Mouse (Mus musculus) C2C12 (cell line): Measurements from ENCODE around the gene Paics. TPM values are rescaled to one million over a fixed set of nuclear protein-coding genes. Genes with fewer than 3 reads are reported as not detected.
"Not testable (repeated sequence)": the region's sequence is repeated elsewhere in the genome, so short reads cannot be mapped to it uniquely, and the experiment has no call there.

Experiments
- H3K27me3 ChIP-seq: one replicate; pipeline ENCODE4 v1.6.1; 2011; ENCODE audit not compliant: control insufficient read depth, insufficient read depth, insufficient read length
- H3K36me3 ChIP-seq: one replicate; pipeline ENCODE4 v1.6.1; 2011; ENCODE audit not compliant: control insufficient read depth, insufficient read depth
- H3K4me3 ChIP-seq: one replicate; pipeline ENCODE4 v1.5.1; 2011; ENCODE audit warnings: mild to moderate bottlenecking, control low read depth; ENCODE audit not compliant: poor library complexity, insufficient read depth, severe bottlenecking
- H3K79me2 ChIP-seq: one replicate; pipeline ENCODE4 v1.6.1; 2011; ENCODE audit not compliant: control insufficient read depth, insufficient read depth
- H3K79me3 ChIP-seq: one replicate; pipeline ENCODE4 v1.6.1; 2011; ENCODE audit warnings: low read depth, control low read depth
- H3ac ChIP-seq: one replicate; pipeline ENCODE3; 2011; ENCODE audit warnings: low read depth; ENCODE audit not compliant: control insufficient read depth, insufficient read length
- CEBPB ChIP-seq: IDR thresholded peaks from one replicate; pipeline ENCODE4 v1.6.1; 2011; ENCODE audit warnings: low read depth, mild to moderate bottlenecking, control low read depth, moderate library complexity
- CTCF ChIP-seq: IDR thresholded peaks from one replicate; pipeline ENCODE4 v1.5.1; 2011; ENCODE audit not compliant: control insufficient read depth, insufficient read depth, insufficient read length
- FOSL1 ChIP-seq: IDR thresholded peaks from one replicate; pipeline ENCODE4 v1.8.0; 2011; ENCODE audit warnings: mild to moderate bottlenecking, low read length; ENCODE audit not compliant: poor library complexity, insufficient read depth, severe bottlenecking
- MAX ChIP-seq: IDR thresholded peaks from one replicate; pipeline ENCODE4 v1.6.1; 2011; ENCODE audit warnings: mild to moderate bottlenecking, control low read depth
- MYOD1 ChIP-seq: IDR thresholded peaks from one replicate; pipeline ENCODE4 v1.6.1; 2011; ENCODE audit warnings: low read depth; ENCODE audit not compliant: control insufficient read depth, insufficient read length
- MYOG ChIP-seq: IDR thresholded peaks from one replicate; pipeline ENCODE4 v1.6.1; 2011; ENCODE audit not compliant: control insufficient read depth, insufficient read length; ENCODE audit errors: extremely low read depth
- USF1 ChIP-seq: IDR thresholded peaks from one replicate; pipeline ENCODE4 v1.6.1; 2011; ENCODE audit warnings: low read depth, mild to moderate bottlenecking, control low read depth, moderate library complexity
- polyA plus RNA-seq: library from polyadenylated mRNA; unstranded; fragments of >200 nt; fragmentation: generic; extraction: Trizol; gene quantifications from one replicate; pipeline ENCODE4 v1.2.1, GENCODE M21; 2012; ENCODE audit warnings: missing spikeins

The Paics gene
- polyA plus RNA-seq, 1 experiment: 115 TPM

GRCm38 (mm10) chr5:76969250-76969649, 18.1 kb downstream of the Paics start:
- Histone ChIP-seq H3ac (no peak overlapping the region), H3K36me3 (peaks cover 51% of the 10 kb centered on the region), H3K27me3 (no peaks in the 10 kb centered on the region), H3K4me3 (no peak overlapping the region), H3K79me3 (peaks cover 3% of the 10 kb centered on the region), H3K79me2 (peaks cover 8% of the 10 kb centered on the region)
- TF ChIP-seq FOSL1 (no peak), MAX (no peak), USF1 (no peak), CEBPB (no peak), MYOD1 (no peak), CTCF (no peak), MYOG (no peak)

- Histone ChIP-seq H3K79me3 (peaks cover 19% of the 10 kb centered on the region), H3K36me3 (peaks cover 36% of the 10 kb centered on the region), H3K79me2 (peaks cover 26% of the 10 kb centered on the region)
- H3ac ChIP-seq, H3K4me3 ChIP-seq, H3K27me3 ChIP-seq: not testable (repeated sequence)
Measured at GRCm38 (mm10) chr5:76971115-76971514, 20.0 kb downstream of the Paics start.

- TF ChIP-seq MYOG (no peak), CEBPB (no peak), MYOD1 (no peak), CTCF (no peak), MAX (no peak), FOSL1 (no peak), USF1 (no peak)
- peaks cover 34% of the 10 kb centered on the region for H3K79me3 ChIP-seq
- H3K27me3 ChIP-seq: no peaks in the 10 kb centered on the region
- peak overlapping the region; percentile 96 for H3K4me3 ChIP-seq
- H3ac ChIP-seq: no peak overlapping the region
- H3K36me3 ChIP-seq: peaks cover 35% of the 10 kb centered on the region
- H3K79me2 ChIP-seq: peaks cover 44% of the 10 kb centered on the region
Measured at GRCm38 (mm10) chr5:76973488-76973887, 22.4 kb downstream of the Paics start.

GRCm38 (mm10) chr5:76974207-76974553, 23.1 kb downstream of the Paics start:
- Histone ChIP-seq H3K27me3 (no peaks in the 10 kb centered on the region), H3K36me3 (peaks cover 33% of the 10 kb centered on the region), H3K79me3 (peaks cover 34% of the 10 kb centered on the region), H3ac (peak overlapping the region; percentile 59), H3K79me2 (peaks cover 44% of the 10 kb centered on the region), H3K4me3 (peak overlapping the region; percentile 96)
- TF ChIP-seq USF1: no peak
- TF ChIP-seq FOSL1: no peak
- TF ChIP-seq MAX: no peak
- no peak for TF ChIP-seq CEBPB
- TF ChIP-seq MYOD1: no peak
- no peak for TF ChIP-seq CTCF
- no peak for TF ChIP-seq MYOG

- peaks cover 44% of the 10 kb centered on the region for H3K79me2 ChIP-seq
- H3K79me3 ChIP-seq: peaks cover 34% of the 10 kb centered on the region
- peak; percentile 43 for TF ChIP-seq MAX
- no peak for TF ChIP-seq CTCF
- H3ac ChIP-seq: peak within 1 kb of the TSS; percentile 97
- H3K36me3 ChIP-seq: peaks cover 34% of the 10 kb centered on the region
- H3K4me3 ChIP-seq: peak within 1 kb of the TSS; percentile 96
- H3K27me3 ChIP-seq: no peaks in the 10 kb centered on the region
Measured at GRCm38 (mm10) chr5:76974554-76975285, 23.6 kb downstream of the Paics start, which contains the start of gene Srp72. Srp72 (plus strand) TSS chr5:76974683.

- TF ChIP-seq CTCF: no peak
- TF ChIP-seq FOSL1: no peak
- Histone ChIP-seq H3K4me3 (peak overlapping the region; percentile 96), H3K79me3 (peaks cover 34% of the 10 kb centered on the region), H3K27me3 (no peaks in the 10 kb centered on the region), H3K79me2 (peaks cover 44% of the 10 kb centered on the region), H3K36me3 (peaks cover 40% of the 10 kb centered on the region), H3ac (no peak overlapping the region)
Measured at GRCm38 (mm10) chr5:76975736-76976135, 24.6 kb downstream of the Paics start.
